Mouse (Mus musculus): Measurements from ENCODE around the gene Vmn1r52.
"Not testable (repeated sequence)": the region's sequence is repeated elsewhere in the genome, so short reads cannot be mapped to it uniquely, and the experiment has no call there.

Gene Vmn1r52

DNA sequence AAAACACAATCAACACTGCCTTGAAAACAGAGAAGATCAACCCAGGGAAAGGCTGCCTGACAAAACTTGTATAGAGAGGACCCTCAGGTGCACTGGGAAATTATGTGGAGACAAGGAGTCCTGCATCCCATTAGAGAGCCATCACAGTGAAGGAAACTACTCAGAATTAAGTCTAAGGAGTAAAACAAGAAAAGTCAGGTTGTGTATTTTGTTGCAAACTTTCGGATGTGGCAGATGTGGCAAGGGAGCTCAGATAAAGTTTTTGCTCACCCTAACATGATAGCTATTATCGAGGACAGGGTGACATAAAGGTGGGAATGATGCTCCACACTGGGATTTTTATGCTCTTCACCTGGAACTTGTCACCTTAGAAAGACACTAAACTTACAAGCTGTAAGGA is at the start of gene Vmn1r52:
Gene Vmn1r52, plus strand, starts transcription at position 301 of the 400 bp plus-strand sequence.
- no peak for DNase-seq

DNA sequence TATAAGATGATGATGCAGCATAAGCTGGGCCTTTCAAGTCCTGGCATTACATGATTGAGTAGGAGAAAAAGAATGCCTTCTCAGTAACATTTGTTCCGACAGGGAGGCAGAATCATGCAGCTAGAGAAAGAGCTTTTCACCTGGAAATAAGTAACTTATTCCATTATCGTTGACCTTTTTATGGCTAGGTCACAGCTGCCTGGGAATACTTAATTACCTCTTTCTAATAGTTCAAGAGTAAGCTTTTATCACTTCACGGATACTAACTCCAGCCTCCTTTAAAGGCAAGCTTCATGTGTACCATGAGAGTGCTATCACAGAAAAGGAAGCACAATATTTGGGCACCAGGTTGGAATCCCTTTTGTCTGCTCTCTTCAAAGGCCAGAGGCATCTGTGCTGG is 14.5 kb upstream of the Vmn1r52 start:
- no peak for DNase-seq

DNA sequence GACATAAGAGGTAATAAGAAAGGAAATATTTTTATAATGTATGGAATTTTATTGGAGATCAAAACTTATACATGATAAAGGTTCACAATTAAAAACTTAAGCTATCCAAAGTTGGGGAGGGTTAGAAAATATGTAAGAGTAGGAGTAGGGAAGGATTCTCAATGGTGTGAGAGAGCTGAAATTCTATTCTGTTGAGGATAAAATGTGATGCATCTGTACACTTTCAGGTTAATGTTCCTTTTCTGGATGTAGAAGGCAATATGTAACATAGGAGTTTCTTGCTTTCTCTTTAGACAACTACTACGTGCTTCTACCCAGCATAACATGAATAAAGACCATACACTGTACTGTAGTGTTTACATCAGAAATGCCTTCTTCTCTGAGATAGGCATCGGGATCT is 27.9 kb downstream of the Vmn1r52 start, which contains the start of gene V1ra8:
Gene V1ra8, plus strand, starts transcription at position 301 of the 400 bp plus-strand sequence.
- DNase-seq: not testable (repeated sequence)

GRCm38 (mm10) chr6:90224338-90224737 is 49.7 kb downstream of the Vmn1r52 start, which contains the start of gene Vmn1r53:
TSS of gene Vmn1r53 (minus strand) at chr6:90224438.
- DNase-seq: no peak

All from lung, postnatal 4 days (tissue).